Mouse (Mus musculus): ENCODE data around the gene Rbm12.

GRCm38 (mm10) chr2:156077461-156077860 lies 34.3 kb downstream of the Rbm12 start:
- TF ChIP-seq CTCF (IDR thresholded peaks at IDR 0.05; ENCODE audit: extremely low read depth, insufficient read length, insufficient replicate concordance, low read depth, low read length) (no peak), POLR2A (IDR thresholded peaks at IDR 0.05; ENCODE audit: low read depth, low read length) (no peak)

All from small intestine, adult 2 months (tissue).